Mouse (Mus musculus): ENCODE data around the gene Prg2. TPM values are rescaled to one million over a fixed set of nuclear protein-coding genes. Genes with fewer than 3 reads are reported as not detected.

Gene Prg2
- total RNA-seq, 2 experiments from 2014 or later: not detected

DNA sequence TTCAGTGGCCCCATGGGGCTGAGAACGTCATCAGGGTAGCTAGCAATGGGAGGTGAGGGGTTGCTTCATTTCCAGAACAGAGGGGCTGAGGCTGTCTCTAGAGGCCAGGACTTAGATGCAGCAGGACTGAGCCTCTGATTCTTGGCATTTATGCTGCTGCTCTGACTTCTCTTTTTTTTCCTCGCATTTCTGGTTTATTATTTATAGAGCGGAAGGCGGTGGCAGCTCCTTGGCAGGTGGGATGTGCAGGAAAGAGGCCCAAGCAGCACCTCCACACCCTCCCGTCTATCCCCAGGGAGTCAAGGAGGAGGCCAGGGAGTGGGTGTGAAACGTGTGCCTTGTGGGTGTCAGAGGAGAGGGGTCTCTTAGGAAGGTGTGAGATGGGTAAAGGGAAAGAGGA lies 50.7 kb downstream of the Prg2 start:
- DNase-seq: no peak

DNA sequence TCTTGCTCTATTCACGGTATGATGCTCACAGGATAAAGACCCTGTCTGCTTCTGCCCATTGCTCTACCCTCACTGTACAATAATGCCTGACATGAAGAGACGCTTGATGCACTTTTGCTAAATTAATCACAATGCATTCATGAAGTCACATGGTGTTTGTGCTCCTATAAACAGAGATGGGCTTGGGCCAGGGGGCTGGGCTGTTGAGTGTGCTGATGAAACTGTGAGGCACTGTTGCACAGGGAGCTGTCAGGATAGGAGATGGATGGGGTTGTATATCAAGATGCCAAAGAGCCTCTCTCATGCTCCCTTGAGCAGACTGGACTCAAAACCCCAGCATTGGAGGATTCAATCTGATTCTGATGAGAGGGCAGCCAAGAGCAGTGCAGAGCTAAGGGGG lies 52.9 kb downstream of the Prg2 start:
- DNase-seq: no peak

Other genes starting within 250 kb of the Prg2 start
- 1 to 10 TPM; 2.8 to 5.0 TPM for gene Ypel4, start 246.4 kb upstream of the Prg2 start, total RNA-seq (2021)
- 1 to 10 TPM; 1.5 to 2.4 TPM for gene Gm19426, start 236.8 kb upstream of the Prg2 start, total RNA-seq (2021)
- gene Serping1, start 205.0 kb upstream of the Prg2 start, total RNA-seq (2021): 10 to 100 TPM; 63.0 to 84.6 TPM
- gene Ube2l6, start 181.6 kb upstream of the Prg2 start, total RNA-seq (2021): 10 to 100 TPM; 17.1 to 23.1 TPM
- not detected for gene Smtnl1, start 157.8 kb upstream of the Prg2 start, total RNA-seq (2021)
- gene Timm10, start 153.5 kb upstream of the Prg2 start, total RNA-seq (2021): 10 to 100 TPM; 46.2 to 51.4 TPM
- 1 to 10 TPM; 6.6 to 7.5 TPM for gene Slc43a1, start 141.6 kb upstream of the Prg2 start, total RNA-seq (2021)
- 1 to 10 TPM in 1 of 2 experiments, under 1 TPM in 1; 0.79 to 2.4 TPM for gene Rtn4rl2, start 93.8 kb upstream of the Prg2 start, total RNA-seq (2021)
- 10 to 100 TPM; 52.8 to 88.3 TPM for gene Slc43a3, start 43.9 kb upstream of the Prg2 start, total RNA-seq (2021)
- gene Prg3, start 7.8 kb downstream of the Prg2 start, total RNA-seq (2021): not detected
- gene Ssrp1, start 56.8 kb downstream of the Prg2 start, total RNA-seq (2021): 100 to 1,000 TPM; 126 to 128 TPM
- 1 to 10 TPM; 1.6 to 2.0 TPM for gene P2rx3, start 57.0 kb downstream of the Prg2 start, total RNA-seq (2021)
- 100 to 1,000 TPM in 1 of 2 experiments, 10 to 100 TPM in 1; 94.2 to 103 TPM for gene Tnks1bp1, start 67.6 kb downstream of the Prg2 start, total RNA-seq (2021)
- 10 to 100 TPM; 20.0 to 27.1 TPM for gene Aplnr, start 155.8 kb downstream of the Prg2 start, total RNA-seq (2021)
- gene Lrrc55, start 216.7 kb downstream of the Prg2 start, total RNA-seq (2021): 10 to 100 TPM; 13.8 to 24.4 TPM

Data from adrenal gland, postnatal 36 days (tissue).